Mouse (Mus musculus): Measurements from ENCODE around the gene Sart3. TPM values are rescaled to one million over a fixed set of nuclear protein-coding genes. Genes with fewer than 3 reads are reported as not detected.

The Sart3 gene
- polyA plus RNA-seq, 1 experiment, result 47.5 TPM

GRCm38 (mm10) chr5:113723567-113724237 is 48.6 kb downstream of the Sart3 start:
- WGBS, result 46% methylated on average over 8 of the region's 8 CpGs
- Histone ChIP-seq H3K36me3 (ENCODE audit: control insufficient read depth, insufficient read depth, low read length) (no peaks in the 10 kb centered on the region), H3K27ac (ENCODE audit: control insufficient read depth, insufficient read depth, low read length) (no peak overlapping the region), H3K27me3 (ENCODE audit: control insufficient read depth, insufficient read depth, low read length) (no peaks in the 10 kb centered on the region), H3K4me1 (replicated peaks; ENCODE audit: control insufficient read depth, insufficient read depth, low read length) (no peaks in the 10 kb centered on the region), H3K4me3 (ENCODE audit: control insufficient read depth, insufficient read depth, low read length) (no peak overlapping the region)
- no peak for TF ChIP-seq POLR2A (IDR thresholded peaks at IDR 0.05; ENCODE audit: control insufficient read depth, extremely low read depth, insufficient read depth, low read length, poor library complexity)
- no peak for TF ChIP-seq CTCF (IDR thresholded peaks at IDR 0.05; ENCODE audit: borderline replicate concordance, control insufficient read depth, extremely low read depth, insufficient read depth, low read length, poor library complexity)
- no peak for DNase-seq

- Histone ChIP-seq H3K4me1 (replicated peaks; ENCODE audit: control insufficient read depth, insufficient read depth, low read length) (no peaks in the 10 kb centered on the region), H3K36me3 (ENCODE audit: control insufficient read depth, insufficient read depth, low read length) (no peaks in the 10 kb centered on the region), H3K4me3 (ENCODE audit: control insufficient read depth, insufficient read depth, low read length) (no peak overlapping the region), H3K27ac (ENCODE audit: control insufficient read depth, insufficient read depth, low read length) (no peak overlapping the region), H3K27me3 (ENCODE audit: control insufficient read depth, insufficient read depth, low read length) (no peaks in the 10 kb centered on the region)
- 92% methylated on average over 10 of the region's 10 CpGs for WGBS
- TF ChIP-seq POLR2A (IDR thresholded peaks at IDR 0.05; ENCODE audit: control insufficient read depth, extremely low read depth, insufficient read depth, low read length, poor library complexity) (no peak), CTCF (IDR thresholded peaks at IDR 0.05; ENCODE audit: borderline replicate concordance, control insufficient read depth, extremely low read depth, insufficient read depth, low read length, poor library complexity) (no peak)
- no peak for DNase-seq
Observed at GRCm38 (mm10) chr5:113722224-113723013, 49.9 kb downstream of the Sart3 start.

GRCm38 (mm10) chr5:113719221-113719661 is 53.1 kb downstream of the Sart3 start:
- no peak for DNase-seq
- H3K27ac ChIP-seq (ENCODE audit: control insufficient read depth, insufficient read depth, low read length), result no peak overlapping the region
- H3K4me3 ChIP-seq (ENCODE audit: control insufficient read depth, insufficient read depth, low read length), result no peak overlapping the region
- TF ChIP-seq CTCF (IDR thresholded peaks at IDR 0.05; ENCODE audit: borderline replicate concordance, control insufficient read depth, extremely low read depth, insufficient read depth, low read length, poor library complexity) (no peak), POLR2A (IDR thresholded peaks at IDR 0.05; ENCODE audit: control insufficient read depth, extremely low read depth, insufficient read depth, low read length, poor library complexity) (no peak)
- no peaks in the 10 kb centered on the region for H3K27me3 ChIP-seq (ENCODE audit: control insufficient read depth, insufficient read depth, low read length)
- H3K36me3 ChIP-seq (ENCODE audit: control insufficient read depth, insufficient read depth, low read length), result no peaks in the 10 kb centered on the region
- 91% methylated on average over 8 of the region's 8 CpGs for WGBS
- H3K4me1 ChIP-seq (replicated peaks; ENCODE audit: control insufficient read depth, insufficient read depth, low read length), result no peaks in the 10 kb centered on the region

- H3K4me3 ChIP-seq (ENCODE audit: control insufficient read depth, insufficient read depth, low read length), result no peak overlapping the region
- H3K27me3 ChIP-seq (ENCODE audit: control insufficient read depth, insufficient read depth, low read length), result no peaks in the 10 kb centered on the region
- no peaks in the 10 kb centered on the region for H3K36me3 ChIP-seq (ENCODE audit: control insufficient read depth, insufficient read depth, low read length)
- H3K27ac ChIP-seq (ENCODE audit: control insufficient read depth, insufficient read depth, low read length), result no peak overlapping the region
- DNase-seq, result no peak
- 19% methylated on average over 12 of the region's 12 CpGs for WGBS
- H3K4me1 ChIP-seq (replicated peaks; ENCODE audit: control insufficient read depth, insufficient read depth, low read length), result no peaks in the 10 kb centered on the region
- TF ChIP-seq CTCF (IDR thresholded peaks at IDR 0.05; ENCODE audit: borderline replicate concordance, control insufficient read depth, extremely low read depth, insufficient read depth, low read length, poor library complexity) (no peak), POLR2A (IDR thresholded peaks at IDR 0.05; ENCODE audit: control insufficient read depth, extremely low read depth, insufficient read depth, low read length, poor library complexity) (no peak)
Observed at GRCm38 (mm10) chr5:113716581-113717388, 55.5 kb downstream of the Sart3 start.

- DNase-seq, result no peak
- Histone ChIP-seq H3K4me1 (replicated peaks; ENCODE audit: control insufficient read depth, insufficient read depth, low read length) (no peaks in the 10 kb centered on the region), H3K4me3 (ENCODE audit: control insufficient read depth, insufficient read depth, low read length) (no peak overlapping the region), H3K36me3 (ENCODE audit: control insufficient read depth, insufficient read depth, low read length) (no peaks in the 10 kb centered on the region), H3K27ac (ENCODE audit: control insufficient read depth, insufficient read depth, low read length) (no peak overlapping the region), H3K27me3 (ENCODE audit: control insufficient read depth, insufficient read depth, low read length) (no peaks in the 10 kb centered on the region)
- 87% methylated on average over 2 of the region's 2 CpGs for WGBS
- TF ChIP-seq CTCF (IDR thresholded peaks at IDR 0.05; ENCODE audit: borderline replicate concordance, control insufficient read depth, extremely low read depth, insufficient read depth, low read length, poor library complexity), result no peak
Observed at GRCm38 (mm10) chr5:113712861-113713260, 59.4 kb downstream of the Sart3 start.

- H3K27me3 ChIP-seq (ENCODE audit: control insufficient read depth, insufficient read depth, low read length), result no peaks in the 10 kb centered on the region
- no peak overlapping the region for H3K27ac ChIP-seq (ENCODE audit: control insufficient read depth, insufficient read depth, low read length)
- H3K4me3 ChIP-seq (ENCODE audit: control insufficient read depth, insufficient read depth, low read length), result no peak overlapping the region
- 58% methylated on average over 21 of the region's 21 CpGs for WGBS
- DNase-seq, result no peak
- H3K4me1 ChIP-seq (replicated peaks; ENCODE audit: control insufficient read depth, insufficient read depth, low read length), result no peaks in the 10 kb centered on the region
- no peaks in the 10 kb centered on the region for H3K36me3 ChIP-seq (ENCODE audit: control insufficient read depth, insufficient read depth, low read length)
- TF ChIP-seq POLR2A (IDR thresholded peaks at IDR 0.05; ENCODE audit: control insufficient read depth, extremely low read depth, insufficient read depth, low read length, poor library complexity), result no peak
- no peak for TF ChIP-seq CTCF (IDR thresholded peaks at IDR 0.05; ENCODE audit: borderline replicate concordance, control insufficient read depth, extremely low read depth, insufficient read depth, low read length, poor library complexity)
Observed at GRCm38 (mm10) chr5:113703803-113704585, 68.3 kb downstream of the Sart3 start.
